Mouse (Mus musculus) frontal cortex, postnatal 25 days (tissue): ENCODE measurements at regions not wholly inside any gene's neighbourhood (a gene's known extent, or its start where the extent isn't known, plus 50 kb on each side); places are given as distances from the start of the nearest gene placed in this dataset.

Experiments used
- DNase-seq, 2 experiments: peaks; one replicate each; pipeline ENCODE4 v3.0.0; 2022; ENCODE audit warnings: low spot score in 2 of 2

DNA sequence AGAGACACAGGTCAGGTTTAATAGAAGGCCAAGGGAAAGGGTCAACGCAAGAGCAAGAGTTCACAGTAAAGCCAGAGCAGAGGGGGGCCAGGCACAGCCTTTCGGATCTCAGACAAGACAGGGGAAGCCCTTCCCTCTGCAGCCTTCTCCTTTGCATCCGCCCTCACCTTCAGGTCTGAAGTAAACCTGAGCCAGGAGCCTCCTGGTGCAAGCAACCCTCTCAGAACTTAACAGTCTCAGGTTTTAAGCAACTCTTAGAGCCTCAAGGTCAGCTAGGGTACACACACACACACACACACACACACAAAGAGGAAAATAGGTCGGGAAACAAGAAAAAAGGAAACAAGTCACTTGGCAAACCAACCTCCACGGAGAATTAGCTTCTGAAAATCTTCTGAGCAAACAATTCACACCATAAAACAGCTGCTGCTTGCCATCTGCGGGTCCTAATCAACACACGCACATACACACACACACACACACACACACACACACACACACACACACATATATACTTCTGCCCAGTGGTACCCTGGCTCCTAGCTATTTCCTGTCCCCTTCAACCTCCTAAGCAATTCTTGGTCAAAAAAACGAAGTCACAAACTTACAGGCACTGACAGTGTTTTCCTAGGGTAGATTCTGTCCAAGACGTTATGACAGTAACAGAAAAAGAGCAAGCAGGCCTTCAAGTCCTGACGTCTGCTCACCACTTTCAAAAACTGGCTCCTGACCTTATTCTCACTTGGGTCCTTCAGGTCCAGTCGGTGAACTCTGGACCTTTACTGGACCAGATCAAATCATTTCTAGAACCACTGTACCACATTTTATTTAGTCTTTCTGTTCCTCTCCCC, 196.4 kb downstream of the Sox4 start:
- no peak for DNase-seq

- DNase-seq, result no peak
Observed at GRCm38 (mm10) chr13:28754207-28754606, 199.3 kb downstream of the Sox4 start.

DNA sequence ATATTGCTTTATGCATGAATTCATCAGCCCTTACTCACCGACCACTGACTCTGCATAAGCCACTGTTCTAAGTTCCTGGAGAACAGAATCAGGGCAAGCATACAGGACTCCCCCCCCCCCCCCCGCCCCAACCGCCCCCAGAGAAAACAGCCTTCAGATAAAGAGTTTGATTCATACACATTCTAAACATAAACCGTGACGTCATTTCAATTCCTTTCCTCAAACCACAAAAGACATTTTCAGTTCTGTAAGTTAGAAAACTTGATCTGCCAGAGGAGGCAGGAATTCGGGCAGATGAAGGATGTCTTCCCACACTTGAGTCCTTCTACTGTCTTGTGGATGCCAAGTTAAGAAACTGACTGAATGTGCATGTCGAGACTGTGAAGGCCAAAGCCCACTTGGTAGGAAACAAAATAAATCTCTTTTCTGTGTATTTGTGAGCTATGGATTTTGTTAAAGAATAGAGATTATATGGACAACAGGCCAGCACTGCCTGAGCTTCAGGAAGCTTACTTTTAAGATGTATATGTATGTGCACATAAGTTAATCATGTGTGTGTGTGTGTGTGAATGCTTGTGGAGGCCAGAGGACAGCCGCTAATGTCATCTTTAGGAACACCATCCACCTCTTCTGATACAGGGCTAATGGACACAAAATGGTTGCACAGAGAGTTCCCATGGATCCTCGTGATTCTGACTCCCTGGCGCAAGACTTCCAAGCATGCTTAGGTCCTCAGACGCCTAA, 202.4 kb downstream of the Sox4 start:
- DNase-seq, result no peak

DNA sequence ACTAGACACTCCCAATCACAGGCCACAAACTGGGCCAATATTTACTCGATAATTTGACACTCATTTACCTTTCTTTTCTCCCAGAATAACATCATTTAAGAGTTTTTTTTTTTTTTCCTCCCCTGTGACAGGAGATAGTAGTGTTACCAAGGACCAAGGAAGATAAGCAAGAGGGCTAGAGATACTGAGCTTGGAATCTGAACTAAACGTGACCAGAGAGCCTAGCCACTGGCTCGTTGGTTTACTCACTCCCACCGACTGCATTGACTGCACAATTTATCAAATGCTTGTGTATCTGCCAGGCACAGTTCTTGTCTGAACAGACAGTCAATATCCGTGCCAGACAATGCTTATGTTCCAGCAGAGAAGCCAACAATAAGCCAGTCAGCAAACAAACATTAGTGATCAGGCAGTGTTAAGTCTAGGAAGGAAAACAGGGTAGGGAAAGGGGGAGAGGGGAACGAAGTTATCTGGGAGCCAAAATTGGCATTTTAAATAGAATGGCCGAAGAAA, 213.3 kb downstream of the Sox4 start:
- DNase-seq, result no peak

GRCm38 (mm10) chr13:28738160-28739100, 215.1 kb downstream of the Sox4 start:
- DNase-seq, result no peak

DNA sequence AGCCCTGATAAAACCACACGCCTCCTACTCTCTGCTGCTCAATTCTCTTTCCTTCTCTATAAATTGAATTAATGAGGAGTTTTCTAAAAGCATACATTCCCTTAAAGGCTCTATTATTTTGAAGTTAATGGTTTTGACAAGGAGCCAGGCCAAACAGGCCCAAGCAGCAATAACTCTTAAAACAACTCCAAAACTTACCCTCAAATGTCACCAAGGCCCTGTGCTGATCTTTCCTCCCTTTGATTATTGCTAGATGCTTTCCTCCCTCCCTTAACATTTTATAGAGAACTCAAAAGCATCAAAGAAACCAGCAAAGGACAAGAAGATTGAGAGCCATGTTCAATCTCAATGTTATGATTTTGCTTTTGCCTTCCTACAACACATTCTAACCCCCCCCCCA, 221.0 kb downstream of the Sox4 start:
- DNase-seq, result no peak

DNA sequence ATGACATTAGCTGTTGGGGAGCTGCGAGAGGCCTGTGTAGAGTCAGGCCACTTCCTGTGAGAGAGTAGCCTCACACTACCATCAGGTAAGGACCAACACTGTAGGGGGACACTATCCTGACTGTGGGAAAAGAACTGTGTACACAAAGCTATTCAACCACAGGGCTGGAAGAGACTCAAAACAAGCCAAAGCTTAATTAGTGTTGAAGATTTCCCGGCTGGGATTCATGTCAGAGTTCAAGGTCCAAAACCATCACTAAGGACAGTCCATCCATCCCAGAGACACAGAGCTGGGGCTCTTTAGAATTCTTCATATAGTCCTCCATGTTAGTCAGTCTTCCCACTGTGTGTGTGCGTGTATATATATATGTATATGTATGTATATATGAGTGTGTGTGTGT, 221.5 kb downstream of the Sox4 start:
- DNase-seq, result no peak

DNA sequence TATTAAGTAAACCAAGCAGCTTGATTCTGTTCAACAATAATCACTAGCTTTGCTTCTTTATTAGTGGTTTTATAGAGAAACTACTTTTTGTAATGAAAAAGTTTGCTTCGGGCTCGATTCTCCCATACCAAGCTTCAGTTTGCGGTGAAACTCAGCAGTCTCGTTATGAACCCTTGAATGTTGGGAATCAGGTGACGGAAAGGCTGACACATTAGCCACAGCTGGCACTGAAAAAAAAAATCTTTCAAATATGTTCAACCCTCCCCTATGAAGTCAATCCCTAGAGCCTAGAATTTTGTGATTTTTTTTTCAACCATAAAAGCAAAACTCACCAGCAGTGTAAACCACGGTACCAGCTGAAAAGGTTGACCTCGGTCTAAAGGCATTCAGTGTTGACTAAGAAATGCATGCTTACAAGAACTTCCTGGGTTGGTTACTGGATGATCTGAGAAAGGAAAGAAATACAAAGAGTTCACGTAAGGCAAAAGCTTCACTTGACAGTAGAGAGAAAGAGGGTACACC, 223.4 kb downstream of the Sox4 start:
- DNase-seq, result no peak

DNA sequence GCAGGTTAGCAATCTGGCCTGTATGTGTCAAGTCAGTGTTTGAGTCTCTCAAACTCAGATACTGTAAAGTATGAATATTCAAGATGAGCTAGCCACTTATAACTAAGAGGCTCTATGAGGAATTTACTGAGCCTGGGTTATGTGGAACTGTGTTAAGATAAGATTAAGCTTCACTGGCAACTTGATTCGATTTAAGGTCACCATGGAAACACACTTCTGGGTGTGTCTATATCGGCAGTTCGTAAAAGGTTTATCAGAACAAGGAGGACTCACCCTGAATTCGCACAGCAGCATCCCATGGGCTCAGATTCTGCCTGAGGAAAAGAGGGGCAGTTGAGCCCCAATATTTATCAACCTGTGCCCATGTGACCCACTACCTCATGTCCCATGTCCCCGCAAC, 224.7 kb downstream of the Sox4 start:
- DNase-seq, result no peak

DNA sequence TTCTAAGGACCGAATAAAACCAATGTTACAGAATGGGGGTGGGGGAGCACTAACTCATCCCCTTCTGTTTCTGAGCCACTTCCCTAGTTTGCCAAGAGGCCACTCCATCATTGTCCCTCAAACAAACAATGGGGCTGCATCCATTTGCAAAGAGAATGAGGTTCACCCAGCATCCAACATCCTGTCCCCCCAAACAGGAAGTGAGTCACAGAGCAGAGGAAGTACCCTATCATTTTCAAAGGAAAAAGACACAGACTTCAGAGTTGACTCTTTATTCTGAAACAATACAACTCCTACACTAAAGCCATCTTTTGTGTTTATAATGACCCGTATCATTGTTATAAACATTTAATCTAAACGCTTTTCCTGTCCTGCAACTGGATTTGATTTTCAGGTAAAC, 229.2 kb downstream of the Sox4 start:
- DNase-seq, result no peak

DNA sequence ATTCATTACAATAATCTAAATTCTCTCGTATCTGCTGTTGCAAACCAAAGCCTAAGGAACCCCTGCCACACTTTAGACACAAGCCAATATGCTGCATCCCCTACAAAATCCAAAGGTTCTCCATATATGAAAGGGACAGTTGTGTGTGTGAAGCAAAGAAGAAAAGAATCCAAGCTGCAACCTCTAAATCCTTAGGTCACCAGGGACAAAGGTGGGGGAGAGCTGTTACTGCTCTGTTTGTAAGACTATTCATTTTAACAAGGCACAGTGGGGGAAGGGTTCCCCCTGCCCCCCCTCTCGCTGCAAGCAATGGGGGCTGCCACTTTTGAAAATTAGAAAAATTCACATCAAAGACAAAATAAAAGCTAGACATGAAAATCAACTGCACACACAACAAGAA, 231.4 kb downstream of the Sox4 start:
- DNase-seq, result no peak

DNA sequence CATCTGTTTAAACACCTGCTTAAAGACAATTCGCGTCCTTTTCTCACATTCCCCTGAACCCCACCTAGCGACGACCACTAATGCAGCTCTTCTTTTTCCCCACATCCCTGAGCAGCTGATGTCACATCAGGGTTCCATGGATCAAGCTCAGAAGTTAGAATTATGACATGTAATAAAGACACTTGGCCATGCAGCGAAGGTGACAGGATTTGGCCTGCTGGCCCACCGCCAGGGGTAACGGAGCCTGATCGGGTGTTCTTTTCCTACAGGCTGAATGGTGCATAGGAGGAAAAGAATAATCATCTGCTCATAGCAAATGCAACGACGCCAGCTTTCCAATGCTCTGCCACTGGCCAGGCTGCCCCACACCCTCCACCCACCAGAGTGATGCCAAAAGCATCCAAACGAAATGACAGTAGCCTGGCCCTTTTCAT, 231.9 kb downstream of the Sox4 start:
- DNase-seq, result no peak

- DNase-seq, result peak in 1 of 2 experiments; percentile 35
Observed at GRCm38 (mm10) chr13:28720639-28721239, 232.8 kb downstream of the Sox4 start.

DNA sequence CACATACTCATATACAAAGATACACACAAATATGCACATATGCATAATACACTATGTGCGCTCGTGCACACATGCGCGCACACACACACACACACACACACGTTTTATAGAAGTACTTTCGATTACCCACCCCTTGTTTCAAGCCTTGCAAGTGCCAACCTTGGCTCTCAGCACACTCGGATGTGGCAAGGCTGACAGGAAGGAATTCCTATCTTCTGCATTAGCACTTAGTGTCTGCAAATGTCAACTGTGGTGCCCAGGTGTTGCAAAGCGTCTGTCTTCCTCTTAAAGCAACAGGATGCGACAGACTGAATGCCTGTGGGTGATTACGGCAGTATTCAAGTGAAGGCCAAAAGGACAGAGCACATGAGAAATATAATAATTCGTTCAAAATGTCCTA, 233.3 kb downstream of the Sox4 start:
- peak in 1 of 2 experiments; percentile 8 for DNase-seq

GRCm38 (mm10) chr13:28718868-28719265, 234.6 kb downstream of the Sox4 start:
- no peak for DNase-seq

GRCm38 (mm10) chr13:28718169-28718867, 235.2 kb downstream of the Sox4 start:
- DNase-seq, result no peak

- DNase-seq, result no peak
Observed at GRCm38 (mm10) chr13:28717404-28717803, 236.1 kb downstream of the Sox4 start.

DNA sequence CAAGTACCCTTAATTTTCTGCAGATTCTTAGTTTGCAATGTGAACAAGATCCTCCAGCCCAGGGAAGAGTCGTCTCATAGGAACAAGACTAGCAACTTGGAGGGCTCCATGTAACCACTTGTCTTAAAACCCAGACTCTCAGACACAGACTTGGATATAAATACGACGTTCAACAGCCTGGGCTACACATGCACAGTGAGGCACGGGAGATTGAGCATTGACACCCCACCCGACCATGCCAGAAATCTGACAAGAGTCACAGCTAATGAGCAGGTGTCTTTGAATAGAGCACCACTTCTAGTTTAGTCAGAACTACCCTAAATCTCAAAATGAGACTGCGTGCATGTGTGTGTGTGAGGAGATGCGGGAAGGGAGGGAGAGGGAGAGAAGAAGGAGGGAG, 243.5 kb downstream of the Sox4 start:
- DNase-seq, result no peak

DNA sequence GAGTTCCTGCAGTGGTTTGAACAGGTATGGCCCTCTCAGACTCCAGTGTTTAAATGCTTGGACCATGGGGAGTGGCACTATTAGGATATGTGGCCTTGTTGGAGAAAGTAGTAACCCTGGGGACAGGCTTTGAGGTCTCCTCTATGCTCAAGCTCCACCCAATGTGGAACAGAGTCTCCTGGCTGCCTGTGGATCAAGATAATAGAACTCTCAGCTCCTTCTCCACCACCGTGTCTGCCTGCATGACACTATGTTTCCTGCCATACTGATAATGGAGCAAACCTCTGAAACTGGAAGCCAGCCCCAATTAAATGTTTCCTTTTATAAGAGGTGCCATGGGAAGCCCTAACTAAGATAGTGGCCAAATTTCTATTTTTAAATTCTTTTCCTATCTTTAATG, 252.2 kb downstream of the Sox4 start:
- no peak for DNase-seq

GRCm38 (mm10) chr13:28700081-28700480, 253.4 kb downstream of the Sox4 start:
- no peak for DNase-seq
